Mouse (Mus musculus) intestine, embryonic 16.5 days (tissue): Measurements from ENCODE around the gene Gm20605. TPM values are rescaled to one million over a fixed set of nuclear protein-coding genes. Genes with fewer than 3 reads are reported as not detected.

Experiments
- ATAC-seq: fragments of 200-750 bp; cut with Nextera tagmentation; 2 replicates; pipeline ENCODE4 v1.8.0; 2017; ENCODE audit warnings: moderate TSS enrichment, moderate library complexity
- H3K27ac ChIP-seq: fragments of 300-500 bp; sonication (generic); 2 replicates; pipeline ENCODE4 v1.5.1; 2014; ENCODE audit warnings: mild to moderate bottlenecking, low read length
- H3K27me3 ChIP-seq: fragments of 300-500 bp; sonication (generic); replicated peaks from 2 replicates; pipeline ENCODE4 v1.6.1; 2014; ENCODE audit warnings: low read length, control low read depth, mixed read lengths; ENCODE audit not compliant: control insufficient read depth, insufficient read depth
- H3K36me3 ChIP-seq: fragments of 300-500 bp; sonication (generic); 2 replicates; pipeline ENCODE4 v1.6.1; 2014; ENCODE audit warnings: low read length, control low read depth; ENCODE audit not compliant: control insufficient read depth, insufficient read depth
- H3K4me1 ChIP-seq: fragments of 300-500 bp; sonication (generic); 2 replicates; pipeline ENCODE4 v1.6.1; 2014; ENCODE audit warnings: low read length, control low read depth, mixed read lengths; ENCODE audit not compliant: control insufficient read depth, insufficient read depth
- H3K4me2 ChIP-seq: fragments of 300-500 bp; sonication (generic); 2 replicates; pipeline ENCODE4 v1.6.1; 2014; ENCODE audit warnings: low read depth, low read length, control low read depth
- H3K4me3 ChIP-seq: fragments of 300-500 bp; sonication (generic); 2 replicates; pipeline ENCODE4 v1.5.1; 2014; ENCODE audit warnings: mild to moderate bottlenecking, low read length
- H3K9ac ChIP-seq: fragments of 300-500 bp; sonication (generic); 2 replicates; pipeline ENCODE4 v1.6.1; 2014; ENCODE audit warnings: low read depth, low read length
- H3K9me3 ChIP-seq: fragments of 300-500 bp; sonication (generic); 2 replicates; pipeline ENCODE4 v1.6.1; 2016; ENCODE audit warnings: low read length, control low read depth; ENCODE audit not compliant: control insufficient read depth
- WGBS: fragments of 180-500 bp; shearing (Covaris S2); extraction: QIAGEN DNeasy Blood & Tissue Kit; methylation state at CpG from one replicate; pipeline ENCODE4 v1.1.7; 2014; 5-methylcytosine and 5-hydroxymethylcytosine counted together
- polyA plus RNA-seq: library from polyadenylated mRNA; unstranded; fragments of >200 nt; fragmentation: Nextera tagmentation; extraction: Ambion mirVana; gene quantifications from 2 replicates; pipeline ENCODE4 v1.2.1, GENCODE M21; 2015

Gm20605 gene
- polyA plus RNA-seq, 1 experiment from 2014 or later, result 10.8 TPM

DNA sequence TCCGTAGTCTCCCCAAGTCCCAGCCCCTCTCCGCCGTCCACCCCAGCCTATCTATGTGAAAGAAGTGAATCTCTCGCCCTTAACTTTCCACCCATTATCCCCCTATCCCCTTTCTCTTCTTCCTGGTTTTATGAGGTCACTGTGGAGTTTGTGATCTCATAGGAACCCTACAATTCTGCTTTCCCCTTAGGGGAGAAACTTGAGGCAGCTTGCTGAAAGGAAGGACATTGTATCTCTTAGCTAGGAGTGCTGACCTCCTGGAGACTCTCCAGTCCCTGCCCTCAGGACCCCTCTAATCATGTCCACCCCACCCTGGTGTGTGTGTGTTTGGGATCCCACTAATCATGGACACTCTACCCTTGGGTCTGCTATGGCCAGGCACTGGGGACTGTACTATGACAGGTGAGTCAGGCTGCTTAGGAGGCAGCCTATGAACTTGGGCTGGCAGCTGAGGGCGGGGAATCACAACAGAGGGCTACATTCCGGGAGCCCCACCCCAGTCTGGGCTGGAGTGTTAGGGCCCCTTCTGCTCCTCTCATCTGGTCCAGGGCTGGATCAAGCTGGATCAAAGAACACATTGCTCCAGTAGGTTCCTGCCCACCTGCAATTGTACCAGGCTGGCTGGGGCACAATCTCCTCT lies 1.1 kb downstream of the Gm20605 start:
- 13% methylated on average over 6 of the region's 6 CpGs for WGBS
- peak; percentile 57 for ATAC-seq
- peaks cover 40% of the 10 kb centered on the region for H3K4me1 ChIP-seq
- H3K9ac ChIP-seq, result peak overlapping the region; percentile 91
- peak overlapping the region; percentile 84 for H3K4me2 ChIP-seq
- peak overlapping the region; percentile 86 for H3K4me3 ChIP-seq
- no peaks in the 10 kb centered on the region for H3K27me3 ChIP-seq
- peaks cover 6% of the 10 kb centered on the region; the same call in 1 of the 2 replicates for H3K36me3 ChIP-seq
- no peaks in the 10 kb centered on the region for H3K9me3 ChIP-seq
- peak overlapping the region; percentile 99 for H3K27ac ChIP-seq

DNA sequence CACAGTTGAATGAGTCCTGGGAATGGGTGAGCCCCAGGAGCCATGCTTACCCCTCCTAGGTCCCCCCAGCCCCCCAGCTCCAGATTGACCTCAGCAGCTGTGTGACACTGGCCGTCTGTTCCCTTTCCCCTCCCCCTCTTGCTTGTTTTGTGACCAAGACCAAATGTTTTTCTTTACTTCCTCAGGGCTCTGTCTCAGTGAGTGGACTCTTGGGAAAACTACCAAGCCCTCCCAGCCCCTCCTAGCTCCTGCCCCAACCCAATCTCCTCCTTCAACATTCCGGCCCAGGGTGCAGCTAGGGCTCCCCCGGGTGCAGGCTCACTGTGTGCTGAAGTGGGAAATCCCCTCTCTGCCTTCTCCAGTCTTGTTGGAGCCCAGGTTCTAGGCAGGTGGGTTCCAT lies 1.6 kb downstream of the Gm20605 start:
- Histone ChIP-seq H3K9ac (peak overlapping the region; percentile 91), H3K4me3 (peak overlapping the region; percentile 86), H3K4me2 (peak overlapping the region; percentile 84), H3K9me3 (no peaks in the 10 kb centered on the region), H3K27me3 (no peaks in the 10 kb centered on the region), H3K36me3 (peaks cover 9% of the 10 kb centered on the region), H3K4me1 (peaks cover 45% of the 10 kb centered on the region), H3K27ac (peak overlapping the region; percentile 99)
- ATAC-seq, result no peak
- 19% methylated on average over 3 of the region's 3 CpGs for WGBS

DNA sequence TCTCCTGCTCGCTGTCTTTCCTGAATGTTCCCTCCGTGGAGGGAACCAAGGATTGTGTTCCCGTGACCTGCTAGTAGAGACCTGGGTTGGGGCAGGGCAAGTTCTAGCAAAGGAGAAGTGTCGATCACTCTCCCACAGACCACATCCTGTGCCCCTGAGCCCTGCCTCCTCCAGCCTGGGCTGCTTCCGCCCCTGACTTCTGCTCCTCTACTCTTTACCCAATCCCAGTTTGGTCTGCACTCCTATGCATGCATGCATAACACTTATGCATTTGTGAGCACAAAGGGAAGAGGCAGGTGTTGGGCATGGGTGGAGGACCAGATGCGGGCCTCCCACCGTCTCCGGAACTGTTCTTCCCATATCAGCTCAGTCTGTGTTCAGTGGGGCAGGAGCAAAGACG lies 2.2 kb downstream of the Gm20605 start:
- peak overlapping the region; percentile 84 for H3K4me2 ChIP-seq
- H3K36me3 ChIP-seq, result peaks cover 15% of the 10 kb centered on the region
- peaks cover 48% of the 10 kb centered on the region for H3K4me1 ChIP-seq
- H3K4me3 ChIP-seq, result peak overlapping the region; percentile 86
- peak overlapping the region; percentile 99 for H3K27ac ChIP-seq
- WGBS, result 61% methylated on average over 9 of the region's 9 CpGs
- no peaks in the 10 kb centered on the region for H3K9me3 ChIP-seq
- peak overlapping the region; percentile 91 for H3K9ac ChIP-seq
- H3K27me3 ChIP-seq, result no peaks in the 10 kb centered on the region
- ATAC-seq, result no peak

DNA sequence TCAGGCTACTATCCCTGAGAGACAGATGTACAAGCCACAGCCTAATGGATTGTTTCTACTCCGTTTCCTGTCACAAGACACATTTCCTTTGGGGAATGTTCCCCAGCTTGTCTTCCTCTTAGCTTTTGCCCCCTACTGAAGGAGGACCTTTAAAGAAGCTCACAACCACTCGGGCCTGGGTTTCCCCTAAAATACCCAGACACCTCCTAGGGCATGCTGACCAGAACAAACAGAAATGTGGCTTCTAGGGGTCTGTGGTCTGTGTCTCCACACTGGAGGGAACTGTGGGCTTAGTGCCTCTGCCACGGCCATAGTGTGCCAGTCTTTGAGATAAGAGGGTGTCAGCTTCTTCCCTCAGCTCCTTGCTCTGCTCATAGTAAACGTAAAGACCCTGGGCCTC lies 2.6 kb downstream of the Gm20605 start:
- H3K9me3 ChIP-seq, result no peaks in the 10 kb centered on the region
- WGBS, result 59% methylated on average over 4 of the region's 4 CpGs
- peaks cover 18% of the 10 kb centered on the region for H3K36me3 ChIP-seq
- peaks cover 48% of the 10 kb centered on the region for H3K4me1 ChIP-seq
- H3K9ac ChIP-seq, result peak overlapping the region; percentile 91
- H3K4me3 ChIP-seq, result peak overlapping the region; percentile 86; the same call in 1 of the 2 replicates
- no peaks in the 10 kb centered on the region for H3K27me3 ChIP-seq
- H3K27ac ChIP-seq, result peak overlapping the region; percentile 99
- ATAC-seq, result no peak
- H3K4me2 ChIP-seq, result peak overlapping the region; percentile 84

DNA sequence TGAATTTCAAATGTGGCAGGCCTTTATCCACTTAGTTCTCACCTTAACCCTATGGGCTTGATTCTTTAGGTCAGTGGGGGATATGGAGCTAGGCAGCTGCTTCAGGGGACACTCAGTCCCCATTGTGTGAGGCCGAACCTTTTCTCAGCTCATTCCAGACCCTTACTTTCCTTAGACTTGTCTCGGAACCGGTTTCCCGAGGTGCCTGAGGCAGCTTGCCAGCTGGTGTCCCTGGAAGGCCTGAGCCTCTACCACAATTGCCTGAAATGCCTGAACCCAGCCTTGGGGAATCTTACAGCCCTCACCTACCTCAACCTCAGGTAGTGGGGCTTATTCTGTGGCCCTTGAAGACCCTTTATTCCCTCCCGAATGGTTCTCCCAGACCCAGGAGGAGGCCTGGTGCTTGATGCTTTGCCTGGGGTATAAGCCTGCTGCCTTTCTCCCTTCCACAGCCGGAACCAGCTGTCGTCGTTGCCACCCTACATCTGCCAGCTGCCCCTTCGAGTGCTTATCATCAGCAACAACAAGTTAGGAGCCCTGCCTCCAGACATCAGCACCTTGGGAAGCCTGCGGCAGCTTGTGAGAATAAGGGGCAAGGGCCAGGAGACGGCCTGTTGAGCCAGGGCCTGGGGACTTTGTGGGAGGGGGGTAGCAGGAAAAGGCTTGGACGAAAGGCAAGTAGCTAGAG lies 4.6 kb downstream of the Gm20605 start:
- Histone ChIP-seq H3K9ac (peak overlapping the region; percentile 10), H3K27me3 (no peaks in the 10 kb centered on the region), H3K9me3 (no peaks in the 10 kb centered on the region), H3K27ac (no peak overlapping the region), H3K4me3 (no peak overlapping the region), H3K4me1 (peaks cover 43% of the 10 kb centered on the region), H3K4me2 (no peak overlapping the region), H3K36me3 (peaks cover 32% of the 10 kb centered on the region)
- ATAC-seq, result no peak
- WGBS, result 78% methylated on average over 12 of the region's 12 CpGs

DNA sequence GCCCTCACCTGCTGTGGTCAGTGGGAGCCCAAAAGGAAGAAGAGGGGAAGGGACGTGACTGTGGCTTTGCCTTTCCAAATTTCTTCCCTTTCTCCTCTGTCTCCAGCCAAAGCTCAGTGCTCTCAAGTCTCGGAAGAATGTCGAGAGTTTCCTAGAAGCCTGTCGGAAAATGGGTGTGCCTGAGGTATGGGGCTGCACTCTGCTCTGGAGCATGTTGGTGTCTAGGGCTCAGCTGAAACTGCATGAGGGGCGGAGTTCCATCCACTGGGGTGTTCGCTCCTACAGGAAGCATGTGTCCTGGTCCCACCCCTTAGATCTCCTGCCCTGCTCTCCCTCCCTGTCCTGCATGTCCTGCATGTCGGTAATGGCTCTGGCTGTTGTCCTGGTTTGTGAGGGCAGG lies 10.5 kb downstream of the Gm20605 start:
- H3K27ac ChIP-seq, result no peak overlapping the region
- no peaks in the 10 kb centered on the region for H3K9me3 ChIP-seq
- ATAC-seq, result no peak
- H3K4me1 ChIP-seq, result peaks cover 8% of the 10 kb centered on the region; the same call in 1 of the 2 replicates
- no peak overlapping the region for H3K9ac ChIP-seq
- H3K36me3 ChIP-seq, result peaks cover 51% of the 10 kb centered on the region
- 83% methylated on average over 7 of the region's 7 CpGs for WGBS
- H3K4me2 ChIP-seq, result no peak overlapping the region
- no peak overlapping the region for H3K4me3 ChIP-seq
- H3K27me3 ChIP-seq, result peaks cover 2% of the 10 kb centered on the region; the same call in 1 of the 2 replicates

DNA sequence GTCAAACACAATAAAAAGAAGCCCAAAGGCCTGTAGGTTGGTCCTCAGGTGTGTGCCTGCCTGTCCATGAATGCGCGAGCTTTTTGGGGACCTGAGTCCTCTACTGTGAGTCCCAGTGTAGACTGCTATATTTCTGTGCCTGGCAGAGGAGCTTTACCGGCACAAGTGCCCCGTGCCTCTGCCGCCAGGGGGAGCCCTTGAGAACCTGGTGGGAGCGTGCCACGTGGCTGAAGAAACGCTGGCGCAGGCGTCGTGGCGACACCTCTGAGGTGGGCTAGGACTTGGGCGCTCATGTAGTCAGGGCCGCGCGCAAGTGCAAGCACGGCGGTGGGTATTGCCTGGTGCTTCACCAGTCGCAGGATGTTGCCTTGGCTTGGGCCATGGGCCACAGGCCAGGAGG lies 12.1 kb downstream of the Gm20605 start, which contains the start of gene Sap25:
TSS of gene Sap25 (plus strand) at position 281 of the 400 bp plus-strand sequence.
- WGBS, result 89% methylated on average over 19 of the region's 19 CpGs
- 0 out of 2 replicates have a peak, but pooled peaks have one; percentile 14 for ATAC-seq
- H3K27ac ChIP-seq, result no peak within 1 kb of the TSS
- no peak within 1 kb of the TSS for H3K4me2 ChIP-seq
- H3K27me3 ChIP-seq, result peaks cover 14% of the 10 kb centered on the region
- no peak within 1 kb of the TSS for H3K9ac ChIP-seq
- H3K9me3 ChIP-seq, result no peaks in the 10 kb centered on the region
- peaks cover 7% of the 10 kb centered on the region; the same call in 1 of the 2 replicates for H3K4me1 ChIP-seq
- no peak within 1 kb of the TSS for H3K4me3 ChIP-seq
- peaks cover 43% of the 10 kb centered on the region for H3K36me3 ChIP-seq

DNA sequence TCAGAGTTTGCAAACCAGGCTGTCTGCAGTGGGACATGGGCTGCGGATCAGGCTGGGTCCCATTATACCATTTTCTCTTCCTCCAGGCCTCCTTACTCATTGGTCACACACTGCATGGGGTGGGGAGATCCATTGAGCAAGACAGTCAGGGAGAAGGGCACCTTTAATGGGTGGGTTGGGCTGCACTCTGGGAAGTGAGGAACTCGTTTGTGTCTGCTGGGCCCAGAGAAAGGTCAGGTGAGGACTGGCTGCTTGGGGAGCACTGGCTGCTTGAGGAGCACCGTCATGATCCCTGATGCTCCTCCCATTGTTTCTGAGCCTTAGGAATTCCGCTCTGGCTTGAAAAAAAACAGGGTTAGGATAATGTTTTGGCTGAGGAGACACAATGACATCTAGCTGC lies 13.9 kb downstream of the Gm20605 start:
- Histone ChIP-seq H3K27me3 (peaks cover 14% of the 10 kb centered on the region), H3K4me2 (no peak overlapping the region), H3K4me3 (no peak overlapping the region), H3K9ac (0 out of 2 replicates have a peak overlapping the region, but pooled peaks have one; percentile 8), H3K9me3 (no peaks in the 10 kb centered on the region), H3K4me1 (peaks cover 11% of the 10 kb centered on the region; the same call in 1 of the 2 replicates), H3K27ac (no peak overlapping the region), H3K36me3 (peaks cover 29% of the 10 kb centered on the region)
- 40% methylated on average over 4 of the region's 4 CpGs for WGBS
- ATAC-seq, result no peak

DNA sequence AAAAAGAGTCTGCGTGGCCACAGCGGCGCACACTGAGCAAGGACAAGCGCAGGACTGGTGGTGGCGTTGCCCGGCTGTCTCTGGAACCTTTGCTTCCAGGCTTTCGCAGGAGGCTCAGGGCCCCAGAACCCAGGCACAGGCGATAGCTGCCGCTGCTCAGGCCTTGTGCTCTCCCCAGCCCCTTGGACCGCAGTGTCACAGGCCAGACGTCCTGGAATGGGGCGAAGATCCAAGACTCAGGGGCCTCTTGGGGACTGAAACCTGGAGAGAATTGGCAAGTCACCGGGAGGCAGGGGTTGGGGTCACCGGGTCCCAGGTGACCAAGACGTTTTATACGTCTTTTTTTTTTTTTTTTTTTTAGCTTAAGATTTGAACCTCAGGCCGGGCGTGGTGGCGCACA lies 15.5 kb downstream of the Gm20605 start:
- Histone ChIP-seq H3K27me3 (peaks cover 14% of the 10 kb centered on the region), H3K4me1 (peaks cover 19% of the 10 kb centered on the region), H3K9ac (no peak overlapping the region), H3K36me3 (peaks cover 21% of the 10 kb centered on the region), H3K9me3 (no peaks in the 10 kb centered on the region), H3K4me2 (no peak overlapping the region), H3K27ac (no peak overlapping the region), H3K4me3 (no peak overlapping the region)
- WGBS, result 49% methylated on average over 19 of the region's 19 CpGs
- ATAC-seq, result no peak
